Mouse (Mus musculus) olfactory bulb, adult 2 months (tissue): ENCODE measurements around the gene Grm8.

Source experiments
- CTCF ChIP-seq: fragments of 200-500 bp; IDR thresholded peaks from 2 replicates; pipeline ENCODE4 v1.5.1; 2012; ENCODE audit warnings: low read depth, mild to moderate bottlenecking, low read length, moderate library complexity; ENCODE audit not compliant: insufficient read depth
- POLR2A ChIP-seq: fragments of 200-500 bp; IDR thresholded peaks from 2 replicates; pipeline ENCODE4 v1.6.1; 2012; ENCODE audit warnings: mild to moderate bottlenecking, low read depth, low read length, moderate library complexity; ENCODE audit not compliant: insufficient read depth

GRCm38 (mm10) chr6:27982021-27982420 lies 153.0 kb downstream of the Grm8 start:
- TF ChIP-seq CTCF (no peak), POLR2A (no peak)
